Mouse (Mus musculus) heart, postnatal 0 days (tissue): ENCODE data around the gene Vmn1r175. TPM values are rescaled to one million over a fixed set of nuclear protein-coding genes. Genes with fewer than 3 reads are reported as not detected.
"Not testable (repeated sequence)": the region's sequence is repeated elsewhere in the genome, so short reads cannot be mapped to it uniquely, and the experiment has no call there.

Experiments
- ATAC-seq: fragments of 200-750 bp; cut with Nextera tagmentation; 2 replicates; pipeline ENCODE4 v1.8.0; 2017; ENCODE audit warnings: low read depth, moderate number of reproducible peaks, moderate library complexity; ENCODE audit not compliant: insufficient read depth
- DNase-seq: peaks from one replicate; pipeline ENCODE4 v3.0.0-alpha.2; 2016; ENCODE audit warnings: low spot score
- H3K27ac ChIP-seq: fragments of 300-500 bp; sonication (generic); 2 replicates; pipeline ENCODE4 v1.5.1; 2014; ENCODE audit warnings: low read depth, mild to moderate bottlenecking
- H3K27me3 ChIP-seq: fragments of 300-500 bp; sonication (generic); 2 replicates; pipeline ENCODE4 v1.6.1; 2014; ENCODE audit warnings: low read length, mixed read lengths; ENCODE audit not compliant: control insufficient read depth, insufficient read depth
- H3K36me3 ChIP-seq: fragments of 300-500 bp; sonication (generic); replicated peaks from 2 replicates; pipeline ENCODE4 v1.6.1; 2014; ENCODE audit warnings: low read length, mixed read lengths; ENCODE audit not compliant: control insufficient read depth, insufficient read depth
- H3K4me1 ChIP-seq: fragments of 300-500 bp; sonication (generic); 2 replicates; pipeline ENCODE4 v1.6.1; 2014; ENCODE audit warnings: antibody characterized with exemption; ENCODE audit not compliant: control insufficient read depth, insufficient read depth
- H3K4me2 ChIP-seq: fragments of 300-500 bp; sonication (generic); 2 replicates; pipeline ENCODE4 v1.6.1; 2014; ENCODE audit warnings: low read depth, mild to moderate bottlenecking, low read length, moderate library complexity
- H3K4me3 ChIP-seq: fragments of 300-500 bp; sonication (generic); 2 replicates; pipeline ENCODE4 v1.5.1; 2014; ENCODE audit warnings: low read depth, low read length
- H3K9ac ChIP-seq: fragments of 300-500 bp; sonication (generic); replicated peaks from 2 replicates; pipeline ENCODE4 v1.6.1; 2014; ENCODE audit warnings: low read depth, low read length, mixed read lengths
- H3K9me3 ChIP-seq: fragments of 300-500 bp; sonication (generic); replicated peaks from 2 replicates; pipeline ENCODE4 v1.6.1; 2016; ENCODE audit warnings: low read length; ENCODE audit not compliant: control insufficient read depth
- CTCF ChIP-seq: IDR thresholded peaks from 2 replicates; pipeline ENCODE4 v1.5.1; 2016; ENCODE audit warnings: antibody characterized with exemption, control low read depth, low read depth
- EP300 ChIP-seq: IDR thresholded peaks from 2 replicates; pipeline ENCODE4 v1.6.1; 2016; ENCODE audit warnings: antibody characterized with exemption, low read depth
- WGBS: fragments of 180-500 bp; shearing (Covaris S2); extraction: QIAGEN DNeasy Blood & Tissue Kit; methylation state at CpG from one replicate; pipeline ENCODE4 v1.1.7; 2014; 5-methylcytosine and 5-hydroxymethylcytosine counted together
- polyA plus RNA-seq: library from polyadenylated mRNA; unstranded; fragments of >200 nt; fragmentation: Nextera tagmentation; extraction: Ambion mirVana; gene quantifications from 2 replicates; pipeline ENCODE4 v1.2.1, GENCODE M21; 2015
- total RNA-seq: library from RNA; depleted of rRNA; stranded (reverse); fragments of >200 nt; gene quantifications from 2 replicates; pipeline ENCODE4 v1.2.3, GENCODE M21; 2014; ENCODE audit warnings: low replicate concordance; rRNA removed

Gene Vmn1r175
- total RNA-seq (not detected in 2 replicates), polyA plus RNA-seq (not detected in 2 replicates)

- not testable (repeated sequence) for H3K4me3 ChIP-seq, H3K27me3 ChIP-seq, ATAC-seq, H3K4me2 ChIP-seq, H3K9ac ChIP-seq, H3K27ac ChIP-seq, DNase-seq, H3K4me1 ChIP-seq, H3K9me3 ChIP-seq, H3K36me3 ChIP-seq
Observed at GRCm38 (mm10) chr7:23810543-23810942, at the start of gene Vmn1r175. Gene Vmn1r175, minus strand, starts transcription at chr7:23810643.

- not testable (repeated sequence) for H3K27ac ChIP-seq, H3K4me3 ChIP-seq, H3K36me3 ChIP-seq, H3K9ac ChIP-seq, H3K9me3 ChIP-seq, ATAC-seq, H3K4me2 ChIP-seq, DNase-seq, H3K27me3 ChIP-seq, H3K4me1 ChIP-seq
- no CpG with 5 or more reads among the region's 1 CpGs for WGBS
Observed at GRCm38 (mm10) chr7:23837272-23837671, 26.8 kb upstream of the Vmn1r175 start, which contains the start of gene Vmn1r176. Gene Vmn1r176, minus strand, starts transcription at chr7:23837372.

- no peaks in the 10 kb centered on the region for H3K27me3 ChIP-seq
- peaks cover 22% of the 10 kb centered on the region for H3K9me3 ChIP-seq
- no peaks in the 10 kb centered on the region for H3K4me1 ChIP-seq
- H3K4me2 ChIP-seq = no peak overlapping the region
- no peak overlapping the region for H3K27ac ChIP-seq
- no peak for ATAC-seq
- H3K4me3 ChIP-seq = no peak overlapping the region
- no peak overlapping the region for H3K9ac ChIP-seq
- TF ChIP-seq EP300 (no peak), CTCF (no peak)
- 64% methylated on average over 6 of the region's 6 CpGs for WGBS
- no peak for DNase-seq
- H3K36me3 ChIP-seq = no peaks in the 10 kb centered on the region
Observed at GRCm38 (mm10) chr7:23784526-23784925, 25.9 kb downstream of the Vmn1r175 start.

Other genes with a start within 250 kb of the Vmn1r175 start
- gene Vmn1r169, start 235.1 kb downstream of the Vmn1r175 start, total RNA-seq = not detected in 2 replicates
- gene Vmn1r169, start 235.1 kb downstream of the Vmn1r175 start, polyA plus RNA-seq = not detected in 2 replicates
- gene Vmn1r170, start 204.5 kb downstream of the Vmn1r175 start, total RNA-seq = not detected in 2 replicates
- not detected in 2 replicates for gene Vmn1r170, start 204.5 kb downstream of the Vmn1r175 start, polyA plus RNA-seq
- gene Vmn1r171, start 179.9 kb downstream of the Vmn1r175 start, total RNA-seq = not detected in 2 replicates
- gene Vmn1r171, start 179.9 kb downstream of the Vmn1r175 start, polyA plus RNA-seq = not detected in 2 replicates
- gene Vmn1r172, start 152.3 kb downstream of the Vmn1r175 start, total RNA-seq = not detected in 2 replicates
- gene Vmn1r172, start 152.3 kb downstream of the Vmn1r175 start, polyA plus RNA-seq = not detected in 2 replicates
- gene Vmn1r173, start 109.9 kb downstream of the Vmn1r175 start, total RNA-seq = not detected in 2 replicates
- gene Vmn1r173, start 109.9 kb downstream of the Vmn1r175 start, polyA plus RNA-seq = not detected in 2 replicates
- gene Vmn1r174, start 58.4 kb downstream of the Vmn1r175 start, total RNA-seq = not detected in 2 replicates
- gene Vmn1r174, start 58.4 kb downstream of the Vmn1r175 start, polyA plus RNA-seq = not detected in 2 replicates
- gene Vmn1r176, start 26.7 kb upstream of the Vmn1r175 start, total RNA-seq = not detected in 2 replicates
- not detected in 2 replicates for gene Vmn1r176, start 26.7 kb upstream of the Vmn1r175 start, polyA plus RNA-seq
- gene Vmn1r177, start 55.8 kb upstream of the Vmn1r175 start, total RNA-seq = not detected in 2 replicates
- not detected in 2 replicates for gene Vmn1r177, start 55.8 kb upstream of the Vmn1r175 start, polyA plus RNA-seq
- gene Vmn1r178, start 81.4 kb upstream of the Vmn1r175 start, total RNA-seq = not detected in 2 replicates
- not detected in 2 replicates for gene Vmn1r178, start 81.4 kb upstream of the Vmn1r175 start, polyA plus RNA-seq
- not detected in 2 replicates for gene Vmn1r179, start 116.3 kb upstream of the Vmn1r175 start, total RNA-seq
- gene Vmn1r179, start 116.3 kb upstream of the Vmn1r175 start, polyA plus RNA-seq = not detected in 2 replicates
- gene Vmn1r180, start 140.0 kb upstream of the Vmn1r175 start, total RNA-seq = not detected in 2 replicates
- not detected in 2 replicates for gene Vmn1r180, start 140.0 kb upstream of the Vmn1r175 start, polyA plus RNA-seq
- not detected in 2 replicates for gene Vmn1r181, start 164.0 kb upstream of the Vmn1r175 start, total RNA-seq
- not detected in 2 replicates for gene Vmn1r181, start 164.0 kb upstream of the Vmn1r175 start, polyA plus RNA-seq
- not detected in 2 replicates for gene V1rd19, start 191.0 kb upstream of the Vmn1r175 start, total RNA-seq
- not detected in 2 replicates for gene V1rd19, start 191.0 kb upstream of the Vmn1r175 start, polyA plus RNA-seq
- not detected in 2 replicates for gene Vmn1r183, start 242.6 kb upstream of the Vmn1r175 start, total RNA-seq
- not detected in 2 replicates for gene Vmn1r183, start 242.6 kb upstream of the Vmn1r175 start, polyA plus RNA-seq